Mouse (Mus musculus): Measurements from ENCODE around the gene St7. TPM values are rescaled to one million over a fixed set of nuclear protein-coding genes. Genes with fewer than 3 reads are reported as not detected.
"Not testable (repeated sequence)": the region's sequence is repeated elsewhere in the genome, so short reads cannot be mapped to it uniquely, and the experiment has no call there.

Gene St7
- polyA plus RNA-seq, 1 experiment = 8.6 TPM

- 96% methylated on average over 8 of the region's 8 CpGs for WGBS
- H3K36me3 ChIP-seq (ENCODE audit: control insufficient read depth, insufficient read depth, low read length) = no peaks in the 10 kb centered on the region
- TF ChIP-seq POLR2A (IDR thresholded peaks at IDR 0.05; ENCODE audit: control insufficient read depth, extremely low read depth, insufficient read depth, low read length, poor library complexity) (no peak), CTCF (IDR thresholded peaks at IDR 0.05; ENCODE audit: borderline replicate concordance, control insufficient read depth, extremely low read depth, insufficient read depth, low read length, poor library complexity) (no peak)
- no peaks in the 10 kb centered on the region for H3K4me1 ChIP-seq (replicated peaks; ENCODE audit: control insufficient read depth, insufficient read depth, low read length)
- no peak overlapping the region for H3K4me3 ChIP-seq (ENCODE audit: control insufficient read depth, insufficient read depth, low read length)
- no peaks in the 10 kb centered on the region for H3K27me3 ChIP-seq (ENCODE audit: control insufficient read depth, insufficient read depth, low read length)
- no peak for DNase-seq
- no peak overlapping the region for H3K27ac ChIP-seq (ENCODE audit: control insufficient read depth, insufficient read depth, low read length)
These were observed 10.9 kb upstream of the St7 start for GRCm38 (mm10) chr6:17681810-17682209.

GRCm38 (mm10) chr6:17688676-17689075 lies 4.1 kb upstream of the St7 start:
- WGBS = 9% methylated on average over 5 of the region's 5 CpGs
- Histone ChIP-seq H3K27me3 (ENCODE audit: control insufficient read depth, insufficient read depth, low read length) (no peaks in the 10 kb centered on the region), H3K4me3 (ENCODE audit: control insufficient read depth, insufficient read depth, low read length) (no peak overlapping the region), H3K27ac (ENCODE audit: control insufficient read depth, insufficient read depth, low read length) (no peak overlapping the region), H3K4me1 (replicated peaks; ENCODE audit: control insufficient read depth, insufficient read depth, low read length) (peaks cover 2% of the 10 kb centered on the region), H3K36me3 (ENCODE audit: control insufficient read depth, insufficient read depth, low read length) (no peaks in the 10 kb centered on the region)
- no peak for DNase-seq
- TF ChIP-seq POLR2A (IDR thresholded peaks at IDR 0.05; ENCODE audit: control insufficient read depth, extremely low read depth, insufficient read depth, low read length, poor library complexity) (no peak), CTCF (IDR thresholded peaks at IDR 0.05; ENCODE audit: borderline replicate concordance, control insufficient read depth, extremely low read depth, insufficient read depth, low read length, poor library complexity) (no peak)

GRCm38 (mm10) chr6:17693726-17694549 lies 1.2 kb downstream of the St7 start:
- H3K4me1 ChIP-seq (replicated peaks; ENCODE audit: control insufficient read depth, insufficient read depth, low read length) = peaks cover 3% of the 10 kb centered on the region
- H3K27ac ChIP-seq (ENCODE audit: control insufficient read depth, insufficient read depth, low read length) = no peak overlapping the region
- 1% methylated on average over 92 of the region's 97 CpGs for WGBS
- H3K4me3 ChIP-seq (ENCODE audit: control insufficient read depth, insufficient read depth, low read length) = peak overlapping the region; percentile 64
- no peaks in the 10 kb centered on the region for H3K36me3 ChIP-seq (ENCODE audit: control insufficient read depth, insufficient read depth, low read length)
- TF ChIP-seq POLR2A (IDR thresholded peaks at IDR 0.05; ENCODE audit: control insufficient read depth, extremely low read depth, insufficient read depth, low read length, poor library complexity) = no peak
- no peak for TF ChIP-seq CTCF (IDR thresholded peaks at IDR 0.05; ENCODE audit: borderline replicate concordance, control insufficient read depth, extremely low read depth, insufficient read depth, low read length, poor library complexity)
- peak; percentile 60 for DNase-seq
- H3K27me3 ChIP-seq (ENCODE audit: control insufficient read depth, insufficient read depth, low read length) = no peaks in the 10 kb centered on the region

GRCm38 (mm10) chr6:17694550-17694951 lies 1.8 kb downstream of the St7 start:
- peak overlapping the region; percentile 64 for H3K4me3 ChIP-seq (ENCODE audit: control insufficient read depth, insufficient read depth, low read length)
- TF ChIP-seq CTCF (IDR thresholded peaks at IDR 0.05; ENCODE audit: borderline replicate concordance, control insufficient read depth, extremely low read depth, insufficient read depth, low read length, poor library complexity) (peak; percentile 50; the same call in 1 of the 2 replicates), POLR2A (IDR thresholded peaks at IDR 0.05; ENCODE audit: control insufficient read depth, extremely low read depth, insufficient read depth, low read length, poor library complexity) (0 out of 2 replicates have a peak, but pooled peaks have one; percentile 22)
- no peaks in the 10 kb centered on the region for H3K27me3 ChIP-seq (ENCODE audit: control insufficient read depth, insufficient read depth, low read length)
- H3K36me3 ChIP-seq (ENCODE audit: control insufficient read depth, insufficient read depth, low read length) = no peaks in the 10 kb centered on the region
- DNase-seq = peak; percentile 72
- H3K4me1 ChIP-seq (replicated peaks; ENCODE audit: control insufficient read depth, insufficient read depth, low read length) = peaks cover 3% of the 10 kb centered on the region
- no peak overlapping the region for H3K27ac ChIP-seq (ENCODE audit: control insufficient read depth, insufficient read depth, low read length)
- WGBS = 1% methylated on average over 46 of the region's 46 CpGs

- Histone ChIP-seq H3K4me3 (ENCODE audit: control insufficient read depth, insufficient read depth, low read length) (no peak overlapping the region), H3K27ac (ENCODE audit: control insufficient read depth, insufficient read depth, low read length) (no peak overlapping the region)
- DNase-seq = peak; percentile 38
These were observed 3.6 kb downstream of the St7 start for GRCm38 (mm10) chr6:17696321-17696734.

GRCm38 (mm10) chr6:17700936-17701612 lies 8.3 kb downstream of the St7 start:
- Histone ChIP-seq H3K36me3 (ENCODE audit: control insufficient read depth, insufficient read depth, low read length) (no peaks in the 10 kb centered on the region), H3K4me1 (replicated peaks; ENCODE audit: control insufficient read depth, insufficient read depth, low read length) (no peaks in the 10 kb centered on the region), H3K27ac (ENCODE audit: control insufficient read depth, insufficient read depth, low read length) (no peak overlapping the region), H3K4me3 (ENCODE audit: control insufficient read depth, insufficient read depth, low read length) (no peak overlapping the region), H3K27me3 (ENCODE audit: control insufficient read depth, insufficient read depth, low read length) (no peaks in the 10 kb centered on the region)
- WGBS = 83% methylated on average over 7 of the region's 7 CpGs
- TF ChIP-seq CTCF (IDR thresholded peaks at IDR 0.05; ENCODE audit: borderline replicate concordance, control insufficient read depth, extremely low read depth, insufficient read depth, low read length, poor library complexity) (no peak), POLR2A (IDR thresholded peaks at IDR 0.05; ENCODE audit: control insufficient read depth, extremely low read depth, insufficient read depth, low read length, poor library complexity) (no peak)
- DNase-seq = no peak

More at GRCm38 (mm10) chr6:17696321-17696734, 3.6 kb downstream of the St7 start:
- peaks cover 3% of the 10 kb centered on the region for H3K4me1 ChIP-seq (replicated peaks; ENCODE audit: control insufficient read depth, insufficient read depth, low read length)
- 89% methylated on average over 5 of the region's 5 CpGs for WGBS
- no peak for TF ChIP-seq POLR2A (IDR thresholded peaks at IDR 0.05; ENCODE audit: control insufficient read depth, extremely low read depth, insufficient read depth, low read length, poor library complexity)
- TF ChIP-seq CTCF (IDR thresholded peaks at IDR 0.05; ENCODE audit: borderline replicate concordance, control insufficient read depth, extremely low read depth, insufficient read depth, low read length, poor library complexity) = no peak
- no peaks in the 10 kb centered on the region for H3K36me3 ChIP-seq (ENCODE audit: control insufficient read depth, insufficient read depth, low read length)
- H3K27me3 ChIP-seq (ENCODE audit: control insufficient read depth, insufficient read depth, low read length) = no peaks in the 10 kb centered on the region

GRCm38 (mm10) chr6:17704038-17704437 lies 11.3 kb downstream of the St7 start:
- DNase-seq; H3K4me1 ChIP-seq (replicated peaks; ENCODE audit: control insufficient read depth, insufficient read depth, low read length): not testable (repeated sequence)

More at GRCm38 (mm10) chr6:17704038-17704437, 11.3 kb downstream of the St7 start:
- 97% methylated on average over 1 of the region's 1 CpGs for WGBS
- H3K4me3 ChIP-seq (ENCODE audit: control insufficient read depth, insufficient read depth, low read length); H3K27me3 ChIP-seq (ENCODE audit: control insufficient read depth, insufficient read depth, low read length); H3K27ac ChIP-seq (ENCODE audit: control insufficient read depth, insufficient read depth, low read length); H3K36me3 ChIP-seq (ENCODE audit: control insufficient read depth, insufficient read depth, low read length): not testable (repeated sequence)
